Mouse (Mus musculus) urinary bladder, adult 18-20 months (tissue): ENCODE results near the gene Arg1.

Experiments
- DNase-seq, 2 experiments: peaks; one replicate each; pipeline ENCODE4 v3.0.0; 2022; ENCODE audit warnings: low spot score in 2 of 2, mixed read lengths in 2 of 2

The Arg1 gene

GRCm38 (mm10) chr10:24926962-24927720 lies at the start of gene Arg1:
Gene Arg1 (minus strand): TSS chr10:24927484.
- DNase-seq: no peak

- no peak for DNase-seq
Measured at GRCm38 (mm10) chr10:24973845-24974514, 46.7 kb upstream of the Arg1 start.

GRCm38 (mm10) chr10:24973385-24973784 lies 46.1 kb upstream of the Arg1 start:
- DNase-seq: no peak

GRCm38 (mm10) chr10:24972923-24973322 lies 45.6 kb upstream of the Arg1 start:
- DNase-seq: no peak

- no peak for DNase-seq
Measured at GRCm38 (mm10) chr10:24965821-24966550, 38.7 kb upstream of the Arg1 start.

GRCm38 (mm10) chr10:24961889-24962288 lies 34.6 kb upstream of the Arg1 start:
- DNase-seq: no peak

- no peak for DNase-seq
Measured at GRCm38 (mm10) chr10:24961112-24961511, 33.8 kb upstream of the Arg1 start.

- no peak for DNase-seq
Measured at GRCm38 (mm10) chr10:24959043-24959916, 32.0 kb upstream of the Arg1 start.

- no peak for DNase-seq
Measured at GRCm38 (mm10) chr10:24958280-24959042, 31.2 kb upstream of the Arg1 start.

GRCm38 (mm10) chr10:24953876-24954275 lies 26.6 kb upstream of the Arg1 start:
- peak in 1 of 2 experiments; percentile 47 for DNase-seq

GRCm38 (mm10) chr10:24952549-24952948 lies 25.3 kb upstream of the Arg1 start:
- DNase-seq: no peak

- DNase-seq: no peak
Measured at GRCm38 (mm10) chr10:24951575-24951974, 24.3 kb upstream of the Arg1 start.

- DNase-seq: no peak
Measured at GRCm38 (mm10) chr10:24950223-24950622, 22.9 kb upstream of the Arg1 start.

GRCm38 (mm10) chr10:24948278-24948677 lies 21.0 kb upstream of the Arg1 start:
- DNase-seq: no peak

GRCm38 (mm10) chr10:24947871-24948270 lies 20.6 kb upstream of the Arg1 start:
- DNase-seq: no peak

- DNase-seq: no peak
Measured at GRCm38 (mm10) chr10:24930143-24930542, 2.9 kb upstream of the Arg1 start.

- DNase-seq: no peak
Measured at GRCm38 (mm10) chr10:24928072-24928471, 788 bp upstream of the Arg1 start.

- DNase-seq: no peak
Measured at GRCm38 (mm10) chr10:24926380-24926779, 904 bp downstream of the Arg1 start.

- no peak for DNase-seq
Measured at GRCm38 (mm10) chr10:24924296-24924695, 3.0 kb downstream of the Arg1 start.

GRCm38 (mm10) chr10:24922977-24923376 lies 4.3 kb downstream of the Arg1 start:
- DNase-seq: no peak

GRCm38 (mm10) chr10:24915486-24915885 lies 11.8 kb downstream of the Arg1 start:
- DNase-seq: no peak
